Mouse (Mus musculus): ENCODE results near the gene Tnfrsf13c.

- no peak for TF ChIP-seq ZC3H11A (IDR thresholded peaks at IDR 0.05; ENCODE audit: low read depth, low read length)
- no peak for TF ChIP-seq BHLHE40 (IDR thresholded peaks at IDR 0.05; ENCODE audit: low read depth, low read length)
- TF ChIP-seq POLR2A (IDR thresholded peaks at IDR 0.05; ENCODE audit: low read depth, low read length) = no peak
- no peak for TF ChIP-seq E2F4 (IDR thresholded peaks at IDR 0.05; ENCODE audit: insufficient replicate concordance, low read depth, low read length)
- no peak for TF ChIP-seq CTCF (conservative IDR thresholded peaks at IDR 0.05 in 1 of 2, IDR thresholded peaks at IDR 0.05 in 1 of 2; ENCODE audit: low read depth in 2 of 2, low read length in 2 of 2)
- TF ChIP-seq EP300 (IDR thresholded peaks at IDR 0.05; ENCODE audit: low read length) = no peak
- TF ChIP-seq ZNF384 (IDR thresholded peaks at IDR 0.05; ENCODE audit: low read depth, low read length) = no peak
Observed at GRCm38 (mm10) chr15:82211281-82211680, 12.9 kb downstream of the Tnfrsf13c start.

Measured in CH12.LX (cell line).